Mouse (Mus musculus) heart, embryonic 12.5 days (tissue): ENCODE data around the gene Cyth3. TPM values are rescaled to one million over a fixed set of nuclear protein-coding genes. Genes with fewer than 3 reads are reported as not detected.

Experiments used
- ATAC-seq: fragments of 200-750 bp; cut with Nextera tagmentation; 2 replicates; pipeline ENCODE4 v1.8.0; 2017; ENCODE audit warnings: moderate TSS enrichment, moderate library complexity; ENCODE audit not compliant: insufficient number of reproducible peaks, low FRiP score
- H3K27ac ChIP-seq: fragments of 300-500 bp; sonication (generic); 2 replicates; pipeline ENCODE4 v1.5.1; 2016; ENCODE audit warnings: mild to moderate bottlenecking, moderate library complexity; ENCODE audit not compliant: poor library complexity, severe bottlenecking
- H3K27me3 ChIP-seq: fragments of 300-500 bp; sonication (generic); replicated peaks from 2 replicates; pipeline ENCODE4 v1.6.1; 2016; ENCODE audit warnings: mild to moderate bottlenecking, moderate library complexity
- H3K36me3 ChIP-seq: fragments of 300-500 bp; sonication (generic); 2 replicates; pipeline ENCODE4 v1.6.1; 2016; ENCODE audit warnings: mild to moderate bottlenecking, moderate library complexity
- H3K4me1 ChIP-seq: fragments of 300-500 bp; sonication (generic); replicated peaks from 2 replicates; pipeline ENCODE4 v1.6.1; 2016; ENCODE audit warnings: mild to moderate bottlenecking
- H3K4me2 ChIP-seq: fragments of 300-500 bp; sonication (generic); 2 replicates; pipeline ENCODE4 v1.6.1; 2016; ENCODE audit warnings: mild to moderate bottlenecking, moderate library complexity
- H3K4me3 ChIP-seq: fragments of 300-500 bp; sonication (generic); 2 replicates; pipeline ENCODE4 v1.5.1; 2016; ENCODE audit warnings: mild to moderate bottlenecking
- H3K9ac ChIP-seq: fragments of 300-500 bp; sonication (generic); 2 replicates; pipeline ENCODE4 v1.6.1; 2016; ENCODE audit warnings: mild to moderate bottlenecking, moderate library complexity
- H3K9me3 ChIP-seq: fragments of 300-500 bp; sonication (generic); replicated peaks from 2 replicates; pipeline ENCODE4 v1.6.1; 2016; ENCODE audit warnings: mild to moderate bottlenecking, moderate library complexity
- WGBS: fragments of 180-500 bp; shearing (Covaris S2); methylation state at CpG from one replicate; pipeline ENCODE4 v1.1.7; 2016; 5-methylcytosine and 5-hydroxymethylcytosine counted together
- polyA plus RNA-seq: library from polyadenylated mRNA; unstranded; fragments of >200 nt; fragmentation: Nextera tagmentation; extraction: Ambion mirVana; gene quantifications from 2 replicates; pipeline ENCODE4 v1.2.1, GENCODE M21; 2016

Gene Cyth3
- polyA plus RNA-seq, 1 experiment from 2014 or later: 41.9 TPM

GRCm38 (mm10) chr5:143706822-143707200 is 84.6 kb downstream of the Cyth3 start:
- no peak for ATAC-seq
- Histone ChIP-seq H3K4me1 (peaks cover 33% of the 10 kb centered on the region), H3K27me3 (0 out of 2 replicates have a peak, but pooled peaks cover 3% of the 10 kb centered on the region), H3K9me3 (no peaks in the 10 kb centered on the region), H3K27ac (peak overlapping the region; percentile 67), H3K36me3 (peaks cover 70% of the 10 kb centered on the region), H3K4me2 (peak overlapping the region; percentile 33), H3K4me3 (no peak overlapping the region), H3K9ac (peak overlapping the region; percentile 23; the same call in 1 of the 2 replicates)
- WGBS: 83% methylated on average over 7 of the region's 7 CpGs

GRCm38 (mm10) chr5:143711326-143711725 is 89.1 kb downstream of the Cyth3 start:
- WGBS: 22% methylated on average over 7 of the region's 7 CpGs
- Histone ChIP-seq H3K27ac (no peak overlapping the region), H3K36me3 (peaks cover 83% of the 10 kb centered on the region), H3K4me3 (no peak overlapping the region), H3K9ac (0 out of 2 replicates have a peak overlapping the region, but pooled peaks have one; percentile 29), H3K27me3 (no peaks in the 10 kb centered on the region), H3K4me2 (no peak overlapping the region), H3K9me3 (no peaks in the 10 kb centered on the region), H3K4me1 (peaks cover 13% of the 10 kb centered on the region)
- ATAC-seq: 0 out of 2 replicates have a peak, but pooled peaks have one; percentile 28

GRCm38 (mm10) chr5:143712011-143712800 is 90.0 kb downstream of the Cyth3 start:
- Histone ChIP-seq H3K36me3 (peaks cover 86% of the 10 kb centered on the region), H3K27me3 (no peaks in the 10 kb centered on the region), H3K4me1 (peaks cover 4% of the 10 kb centered on the region), H3K9ac (no peak overlapping the region), H3K9me3 (no peaks in the 10 kb centered on the region), H3K4me2 (no peak overlapping the region), H3K27ac (no peak overlapping the region), H3K4me3 (no peak overlapping the region)
- ATAC-seq: no peak
- 81% methylated on average over 14 of the region's 14 CpGs for WGBS

GRCm38 (mm10) chr5:143721962-143722361 is 99.7 kb downstream of the Cyth3 start:
- H3K27me3 ChIP-seq: no peaks in the 10 kb centered on the region
- H3K4me3 ChIP-seq: no peak overlapping the region
- H3K4me2 ChIP-seq: no peak overlapping the region
- no peak overlapping the region for H3K27ac ChIP-seq
- H3K4me1 ChIP-seq: no peaks in the 10 kb centered on the region
- no peaks in the 10 kb centered on the region for H3K9me3 ChIP-seq
- 93% methylated on average over 7 of the region's 7 CpGs for WGBS
- no peak overlapping the region for H3K9ac ChIP-seq
- no peak for ATAC-seq
- H3K36me3 ChIP-seq: peaks cover 93% of the 10 kb centered on the region

- peak overlapping the region; percentile 98 for H3K4me3 ChIP-seq
Measured at GRCm38 (mm10) chr5:143730915-143731314, 108.7 kb downstream of the Cyth3 start.

GRCm38 (mm10) chr5:143731483-143732112 is 109.4 kb downstream of the Cyth3 start:
- WGBS: 3% methylated on average over 62 of the region's 82 CpGs
- H3K4me3 ChIP-seq: peak overlapping the region; percentile 98

More at GRCm38 (mm10) chr5:143730915-143731314, 108.7 kb downstream of the Cyth3 start:
- Histone ChIP-seq H3K36me3 (peaks cover 20% of the 10 kb centered on the region), H3K27me3 (peaks cover 11% of the 10 kb centered on the region), H3K4me1 (peaks cover 7% of the 10 kb centered on the region; the same call in 1 of the 2 replicates), H3K9ac (peak overlapping the region; percentile 99), H3K9me3 (no peaks in the 10 kb centered on the region), H3K27ac (peak overlapping the region; percentile 93; the same call in 1 of the 2 replicates), H3K4me2 (peak overlapping the region; percentile 79)
- 19% methylated on average over 6 of the region's 6 CpGs for WGBS
- ATAC-seq: no peak

GRCm38 (mm10) chr5:143732180-143732891 is 110.1 kb downstream of the Cyth3 start, which contains the start of gene Usp42:
TSS of gene Usp42 (minus strand) at chr5:143732280.
- WGBS: under 1% methylated on average over 62 of the region's 82 CpGs
- peak within 1 kb of the TSS; percentile 93 for H3K27ac ChIP-seq
- peaks cover 5% of the 10 kb centered on the region for H3K36me3 ChIP-seq
- H3K27me3 ChIP-seq: peaks cover 16% of the 10 kb centered on the region
- peak within 1 kb of the TSS; percentile 79 for H3K4me2 ChIP-seq
- H3K4me1 ChIP-seq: peaks cover 7% of the 10 kb centered on the region; the same call in 1 of the 2 replicates
- no peaks in the 10 kb centered on the region for H3K9me3 ChIP-seq
- peak; percentile 97 for ATAC-seq
- peak within 1 kb of the TSS; percentile 99 for H3K9ac ChIP-seq
- H3K4me3 ChIP-seq: peak within 1 kb of the TSS; percentile 98

More at GRCm38 (mm10) chr5:143731483-143732112, 109.4 kb downstream of the Cyth3 start:
- peaks cover 7% of the 10 kb centered on the region; the same call in 1 of the 2 replicates for H3K4me1 ChIP-seq
- ATAC-seq: peak; percentile 62
- H3K27ac ChIP-seq: peak overlapping the region; percentile 93
- peaks cover 13% of the 10 kb centered on the region for H3K36me3 ChIP-seq
- H3K9ac ChIP-seq: peak overlapping the region; percentile 99
- H3K27me3 ChIP-seq: peaks cover 16% of the 10 kb centered on the region
- H3K9me3 ChIP-seq: no peaks in the 10 kb centered on the region
- H3K4me2 ChIP-seq: peak overlapping the region; percentile 79

- no peak overlapping the region for H3K4me3 ChIP-seq
- no peak overlapping the region for H3K4me2 ChIP-seq
- H3K36me3 ChIP-seq: no peaks in the 10 kb centered on the region
- no peaks in the 10 kb centered on the region for H3K4me1 ChIP-seq
- no peak overlapping the region for H3K9ac ChIP-seq
- no peak for ATAC-seq
- no peak overlapping the region for H3K27ac ChIP-seq
- H3K27me3 ChIP-seq: 0 out of 2 replicates have a peak, but pooled peaks cover 2% of the 10 kb centered on the region
- 51% methylated on average over 2 of the region's 2 CpGs for WGBS
- H3K9me3 ChIP-seq: no peaks in the 10 kb centered on the region
Measured at GRCm38 (mm10) chr5:143749630-143750208, 127.5 kb downstream of the Cyth3 start.

- no peak overlapping the region for H3K9ac ChIP-seq
- WGBS: 88% methylated on average over 9 of the region's 9 CpGs
- no peaks in the 10 kb centered on the region for H3K36me3 ChIP-seq
- 0 out of 2 replicates have a peak, but pooled peaks cover 2% of the 10 kb centered on the region for H3K27me3 ChIP-seq
- peaks cover 8% of the 10 kb centered on the region for H3K4me1 ChIP-seq
- ATAC-seq: no peak
- no peak overlapping the region for H3K4me2 ChIP-seq
- no peaks in the 10 kb centered on the region for H3K9me3 ChIP-seq
- H3K4me3 ChIP-seq: no peak overlapping the region
- no peak overlapping the region for H3K27ac ChIP-seq
Measured at GRCm38 (mm10) chr5:143755529-143756141, 133.4 kb downstream of the Cyth3 start.

GRCm38 (mm10) chr5:143757755-143758443 is 135.7 kb downstream of the Cyth3 start:
- peak; percentile 91 for ATAC-seq
- H3K27ac ChIP-seq: no peak overlapping the region

More at GRCm38 (mm10) chr5:143757755-143758443, 135.7 kb downstream of the Cyth3 start:
- 19% methylated on average over 28 of the region's 28 CpGs for WGBS
- no peaks in the 10 kb centered on the region for H3K9me3 ChIP-seq
- peaks cover 8% of the 10 kb centered on the region for H3K4me1 ChIP-seq
- H3K4me3 ChIP-seq: peak overlapping the region; percentile 51
- H3K27me3 ChIP-seq: no peaks in the 10 kb centered on the region
- H3K4me2 ChIP-seq: peak overlapping the region; percentile 69
- peak overlapping the region; percentile 54; the same call in 1 of the 2 replicates for H3K9ac ChIP-seq
- no peaks in the 10 kb centered on the region for H3K36me3 ChIP-seq
